Mouse (Mus musculus): Measurements from ENCODE around the gene Olfr1291-ps1.

The Olfr1291-ps1 gene

GRCm38 (mm10) chr2:111496880-111497279 lies at the start of gene Olfr1291-ps1:
Gene Olfr1291-ps1, plus strand, starts transcription at chr2:111497180.
- no peak for DNase-seq (ENCODE audit: low spot score)

GRCm38 (mm10) chr2:111448842-111449241 lies 48.1 kb upstream of the Olfr1291-ps1 start, which contains the start of gene Olfr1287:
Gene Olfr1287, plus strand, starts transcription at chr2:111449142.
- no peak for DNase-seq (ENCODE audit: low spot score)

- no peak for DNase-seq (ENCODE audit: low spot score)
Observed at GRCm38 (mm10) chr2:111473801-111474200, 23.2 kb upstream of the Olfr1291-ps1 start, which contains the start of gene Olfr1288. Gene Olfr1288, plus strand, starts transcription at chr2:111474101.

GRCm38 (mm10) chr2:111480519-111480918 lies 16.5 kb upstream of the Olfr1291-ps1 start, which contains the start of gene Olfr1289:
Gene Olfr1289, plus strand, starts transcription at chr2:111480819.
- DNase-seq (ENCODE audit: low spot score): no peak

GRCm38 (mm10) chr2:111493729-111494128 lies 3.3 kb upstream of the Olfr1291-ps1 start, which contains the start of gene Olfr1290:
Gene Olfr1290, minus strand, starts transcription at chr2:111493829.
- no peak for DNase-seq (ENCODE audit: low spot score)

GRCm38 (mm10) chr2:111517451-111517850 lies 20.5 kb downstream of the Olfr1291-ps1 start:
- no peak for DNase-seq (ENCODE audit: low spot score)

- no peak for DNase-seq (ENCODE audit: low spot score)
Observed at GRCm38 (mm10) chr2:111524903-111525302, 27.9 kb downstream of the Olfr1291-ps1 start, which contains the start of gene Olfr1293-ps. Gene Olfr1293-ps, plus strand, starts transcription at chr2:111525203.

GRCm38 (mm10) chr2:111540191-111540590 lies 43.2 kb downstream of the Olfr1291-ps1 start, which contains the start of gene Olfr1294:
Gene Olfr1294, minus strand, starts transcription at chr2:111540291.
- DNase-seq (ENCODE audit: low spot score): no peak
